Mouse (Mus musculus) B cell, adult 67 days (primary cell): Measurements from ENCODE around the gene Kdm5b. TPM values are rescaled to one million over a fixed set of nuclear protein-coding genes. Genes with fewer than 3 reads are reported as not detected.

Source experiments
- total RNA-seq, 2 experiments: library from RNA; stranded (reverse); gene quantifications; 4 replicates each; pipeline ENCODE4 v1.2.4; 2023

The Kdm5b gene
- total RNA-seq, result 10 to 100 TPM; 44.8 to 45.4 TPM

DNA sequence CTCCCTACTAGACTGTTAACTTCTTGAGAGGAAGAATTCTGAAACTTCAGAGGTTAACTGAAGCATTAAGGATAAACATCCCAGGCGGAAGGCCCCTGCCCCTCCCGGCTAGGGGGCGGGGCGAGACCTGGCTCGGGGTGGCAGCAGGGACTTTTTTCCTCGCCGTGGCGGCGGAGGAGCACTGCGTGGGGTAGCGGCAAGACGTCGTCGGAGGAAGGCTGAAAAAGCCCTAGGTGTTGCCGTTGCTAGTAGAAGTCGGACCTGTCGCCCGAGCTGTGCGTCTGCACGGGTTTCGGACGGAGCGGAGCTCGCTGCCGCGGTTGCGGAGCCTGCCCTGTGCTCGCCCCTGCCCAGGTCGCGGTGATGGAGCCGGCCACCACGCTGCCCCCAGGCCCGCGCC is at the start of gene Kdm5b:
Gene Kdm5b (plus strand): TSS at position 196 of the 400 bp plus-strand sequence.

GRCm38 (mm10) chr1:134549632-134550132 is 10.3 kb upstream of the Kdm5b start, which contains the start of gene Mgat4e:
Gene Mgat4e (minus strand): TSS chr1:134549682.

GRCm38 (mm10) chr1:134646261-134646962 is 86.4 kb downstream of the Kdm5b start, which contains the start of gene Syt2:
Gene Syt2 (plus strand): TSS chr1:134646677.

Other genes with a start within 250 kb of the Kdm5b start
- gene Ppfia4, start 227.2 kb upstream of the Kdm5b start, total RNA-seq, result under 1 TPM; 0.52 to 0.71 TPM
- gene Tmem183a, start 198.2 kb upstream of the Kdm5b start, total RNA-seq, result 10 to 100 TPM; 74.1 to 76.0 TPM
- not detected for gene 4933406M09Rik, start 174.2 kb upstream of the Kdm5b start, total RNA-seq
- 10 to 100 TPM in 1 of 2 experiments, 1 to 10 TPM in 1; 7.0 to 11.1 TPM for gene Cyb5r1, start 154.6 kb upstream of the Kdm5b start, total RNA-seq
- 10 to 100 TPM; 72.1 to 76.9 TPM for gene Adipor1, start 144.8 kb upstream of the Kdm5b start, total RNA-seq
- 10 to 100 TPM; 34.0 to 42.7 TPM for gene Klhl12, start 104.6 kb upstream of the Kdm5b start, total RNA-seq
- gene Rabif, start 65.5 kb upstream of the Kdm5b start, total RNA-seq, result 10 to 100 TPM; 23.6 to 26.5 TPM
- gene Mgat4e, start 10.5 kb upstream of the Kdm5b start, total RNA-seq, result not detected
- gene Syt2, start 86.5 kb downstream of the Kdm5b start, total RNA-seq, result not detected